Mouse (Mus musculus): Measurements from ENCODE around the gene Iglon5. TPM values are rescaled to one million over a fixed set of nuclear protein-coding genes. Genes with fewer than 3 reads are reported as not detected.

Gene Iglon5
- polyA plus RNA-seq, 1 experiment from 2014 or later: 8.8 TPM

- DNase-seq (no peak), ATAC-seq (ENCODE audit: low FRiP score, low TSS enrichment) (no peak)
- no peaks in the 10 kb centered on the region for H3K36me3 ChIP-seq (ENCODE audit: control insufficient read depth, insufficient read depth, low read length)
- H3K27me3 ChIP-seq (ENCODE audit: control insufficient read depth, insufficient read depth, low read length): no peaks in the 10 kb centered on the region
- H3K9me3 ChIP-seq (ENCODE audit: control insufficient read depth, low read length): no peaks in the 10 kb centered on the region
- 62% methylated on average over 4 of the region's 4 CpGs for WGBS
- H3K4me2 ChIP-seq (ENCODE audit: low read length): no peak overlapping the region
- no peak overlapping the region for H3K4me3 ChIP-seq (replicated peaks; ENCODE audit: low read depth, low read length)
- H3K4me1 ChIP-seq (ENCODE audit: control insufficient read depth, insufficient read depth, low read length): no peaks in the 10 kb centered on the region
- no peak overlapping the region for H3K27ac ChIP-seq (replicated peaks; ENCODE audit: low read depth, low read length)
- H3K9ac ChIP-seq (replicated peaks; ENCODE audit: low read length): no peak overlapping the region
Measured at GRCm38 (mm10) chr7:43511707-43512478, 22.0 kb upstream of the Iglon5 start.

- H3K9ac ChIP-seq (replicated peaks; ENCODE audit: low read length): no peak overlapping the region
- H3K27me3 ChIP-seq (ENCODE audit: control insufficient read depth, insufficient read depth, low read length): no peaks in the 10 kb centered on the region
- H3K4me1 ChIP-seq (ENCODE audit: control insufficient read depth, insufficient read depth, low read length): 0 out of 2 replicates have a peak, but pooled peaks cover 3% of the 10 kb centered on the region
- DNase-seq: peak; percentile 85
- H3K4me2 ChIP-seq (ENCODE audit: low read length): 0 out of 2 replicates have a peak overlapping the region, but pooled peaks have one; percentile 11
- H3K36me3 ChIP-seq (ENCODE audit: control insufficient read depth, insufficient read depth, low read length): no peaks in the 10 kb centered on the region
- H3K4me3 ChIP-seq (replicated peaks; ENCODE audit: low read depth, low read length): no peak overlapping the region
- H3K9me3 ChIP-seq (ENCODE audit: control insufficient read depth, low read length): no peaks in the 10 kb centered on the region
- ATAC-seq (ENCODE audit: low FRiP score, low TSS enrichment): peak; percentile 55; the same call in 1 of the 2 replicates
- WGBS: 11% methylated on average over 21 of the region's 21 CpGs
- H3K27ac ChIP-seq (replicated peaks; ENCODE audit: low read depth, low read length): no peak overlapping the region
Measured at GRCm38 (mm10) chr7:43495343-43496021, 5.6 kb upstream of the Iglon5 start.

- Histone ChIP-seq H3K27ac (replicated peaks; ENCODE audit: low read depth, low read length) (no peak overlapping the region), H3K4me2 (ENCODE audit: low read length) (peak overlapping the region; percentile 73; the same call in 1 of the 2 replicates), H3K36me3 (ENCODE audit: control insufficient read depth, insufficient read depth, low read length) (no peaks in the 10 kb centered on the region), H3K4me1 (ENCODE audit: control insufficient read depth, insufficient read depth, low read length) (peaks cover 20% of the 10 kb centered on the region), H3K4me3 (replicated peaks; ENCODE audit: low read depth, low read length) (peak overlapping the region; percentile 74), H3K9ac (replicated peaks; ENCODE audit: low read length) (no peak overlapping the region; the same call in 1 of the 2 replicates), H3K27me3 (ENCODE audit: control insufficient read depth, insufficient read depth, low read length) (no peaks in the 10 kb centered on the region), H3K9me3 (ENCODE audit: control insufficient read depth, low read length) (no peaks in the 10 kb centered on the region)
- DNase-seq: no peak
- WGBS: 71% methylated on average over 9 of the region's 9 CpGs
- ATAC-seq (ENCODE audit: low FRiP score, low TSS enrichment): no peak
Measured at GRCm38 (mm10) chr7:43490861-43491260, 986 bp upstream of the Iglon5 start.

- peaks cover 20% of the 10 kb centered on the region for H3K4me1 ChIP-seq (ENCODE audit: control insufficient read depth, insufficient read depth, low read length)
- peak; percentile 92 for DNase-seq
- peak overlapping the region; percentile 93 for H3K27ac ChIP-seq (replicated peaks; ENCODE audit: low read depth, low read length)
- H3K36me3 ChIP-seq (ENCODE audit: control insufficient read depth, insufficient read depth, low read length): no peaks in the 10 kb centered on the region
- peak overlapping the region; percentile 96 for H3K9ac ChIP-seq (replicated peaks; ENCODE audit: low read length)
- WGBS: 2% methylated on average over 11 of the region's 13 CpGs
- H3K9me3 ChIP-seq (ENCODE audit: control insufficient read depth, low read length): no peaks in the 10 kb centered on the region
- no peaks in the 10 kb centered on the region for H3K27me3 ChIP-seq (ENCODE audit: control insufficient read depth, insufficient read depth, low read length)
- peak; percentile 89 for ATAC-seq (ENCODE audit: low FRiP score, low TSS enrichment)
- peak overlapping the region; percentile 74 for H3K4me3 ChIP-seq (replicated peaks; ENCODE audit: low read depth, low read length)
- peak overlapping the region; percentile 73 for H3K4me2 ChIP-seq (ENCODE audit: low read length)
Measured at GRCm38 (mm10) chr7:43490182-43490584, 308 bp upstream of the Iglon5 start.

DNA sequence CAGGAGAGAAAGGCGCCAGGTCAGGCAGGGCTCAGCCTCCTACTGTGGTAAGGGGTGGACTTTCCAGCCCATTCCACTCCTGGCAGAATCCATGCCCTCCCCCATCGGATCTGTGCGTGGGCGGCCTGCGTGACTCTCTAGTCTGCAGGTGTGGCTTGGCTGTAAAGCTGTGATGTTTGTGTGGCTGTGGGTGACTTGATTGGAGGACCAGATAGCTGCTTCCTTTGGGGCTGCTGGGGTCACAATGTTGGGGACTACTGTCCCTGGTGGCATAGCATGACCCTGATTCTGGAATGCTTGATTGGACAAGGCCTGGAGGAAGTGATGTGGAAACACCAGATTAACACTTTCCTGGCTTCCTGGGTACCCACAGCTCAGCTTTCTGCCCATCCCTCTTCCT lies 1.2 kb downstream of the Iglon5 start:
- ATAC-seq (ENCODE audit: low FRiP score, low TSS enrichment) (no peak), DNase-seq (peak; percentile 14)
- 48% methylated on average over 5 of the region's 5 CpGs for WGBS

GRCm38 (mm10) chr7:43483236-43483635 lies 6.6 kb downstream of the Iglon5 start:
- Histone ChIP-seq H3K4me1 (ENCODE audit: control insufficient read depth, insufficient read depth, low read length) (peaks cover 6% of the 10 kb centered on the region), H3K9ac (replicated peaks; ENCODE audit: low read length) (no peak overlapping the region), H3K27me3 (ENCODE audit: control insufficient read depth, insufficient read depth, low read length) (no peaks in the 10 kb centered on the region; the same call in 1 of the 2 replicates), H3K4me3 (replicated peaks; ENCODE audit: low read depth, low read length) (no peak overlapping the region), H3K4me2 (ENCODE audit: low read length) (no peak overlapping the region), H3K27ac (replicated peaks; ENCODE audit: low read depth, low read length) (no peak overlapping the region), H3K36me3 (ENCODE audit: control insufficient read depth, insufficient read depth, low read length) (0 out of 2 replicates have a peak, but pooled peaks cover 5% of the 10 kb centered on the region), H3K9me3 (ENCODE audit: control insufficient read depth, low read length) (no peaks in the 10 kb centered on the region)
- no peak for ATAC-seq (ENCODE audit: low FRiP score, low TSS enrichment)
- WGBS: 21% methylated on average over 10 of the region's 10 CpGs
- no peak for DNase-seq

More for the DNA sequence above, 1.2 kb downstream of the Iglon5 start:
- peak overlapping the region; percentile 74 for H3K4me3 ChIP-seq (replicated peaks; ENCODE audit: low read depth, low read length)
- H3K4me2 ChIP-seq (ENCODE audit: low read length): peak overlapping the region; percentile 73
- H3K36me3 ChIP-seq (ENCODE audit: control insufficient read depth, insufficient read depth, low read length): no peaks in the 10 kb centered on the region
- H3K27ac ChIP-seq (replicated peaks; ENCODE audit: low read depth, low read length): peak overlapping the region; percentile 93
- H3K9me3 ChIP-seq (ENCODE audit: control insufficient read depth, low read length): no peaks in the 10 kb centered on the region
- H3K4me1 ChIP-seq (ENCODE audit: control insufficient read depth, insufficient read depth, low read length): peaks cover 20% of the 10 kb centered on the region
- peak overlapping the region; percentile 96 for H3K9ac ChIP-seq (replicated peaks; ENCODE audit: low read length)
- no peaks in the 10 kb centered on the region for H3K27me3 ChIP-seq (ENCODE audit: control insufficient read depth, insufficient read depth, low read length)

DNA sequence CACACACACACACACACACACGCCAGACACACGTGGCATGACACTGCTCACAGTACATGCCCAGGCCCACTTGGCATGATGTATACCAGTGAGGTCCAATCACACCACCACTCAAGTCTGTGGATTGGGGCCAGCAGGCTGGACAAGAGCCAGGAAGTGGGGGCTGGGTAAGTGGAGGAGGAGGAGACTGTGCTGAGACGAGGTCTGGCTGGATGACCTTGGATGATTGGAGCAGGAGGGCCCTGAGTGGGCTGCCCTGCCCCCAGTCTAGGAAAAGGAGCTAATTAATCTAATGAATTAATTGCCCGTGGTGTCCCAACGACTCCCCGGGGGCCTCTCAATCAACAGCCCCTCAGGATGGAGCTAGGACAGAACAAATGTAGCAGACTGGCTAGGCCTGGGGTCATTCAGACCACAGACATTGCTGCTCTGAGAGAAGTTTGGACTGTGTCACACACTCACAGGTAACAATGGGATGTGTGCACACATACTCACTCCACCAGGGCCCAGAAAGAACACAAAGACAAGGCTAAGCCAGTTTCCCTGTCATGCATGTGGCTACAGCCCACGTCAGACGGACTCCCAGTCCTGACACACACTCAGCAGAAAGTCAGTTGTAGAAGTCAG lies 7.7 kb downstream of the Iglon5 start:
- peaks cover 10% of the 10 kb centered on the region for H3K27me3 ChIP-seq (ENCODE audit: control insufficient read depth, insufficient read depth, low read length)
- H3K9ac ChIP-seq (replicated peaks; ENCODE audit: low read length): no peak overlapping the region
- ATAC-seq (ENCODE audit: low FRiP score, low TSS enrichment) (peak; percentile 46), DNase-seq (peak; percentile 57)
- WGBS: 67% methylated on average over 8 of the region's 8 CpGs
- no peak overlapping the region for H3K4me2 ChIP-seq (ENCODE audit: low read length)
- H3K9me3 ChIP-seq (ENCODE audit: control insufficient read depth, low read length): no peaks in the 10 kb centered on the region
- H3K27ac ChIP-seq (replicated peaks; ENCODE audit: low read depth, low read length): no peak overlapping the region
- peaks cover 3% of the 10 kb centered on the region; the same call in 1 of the 2 replicates for H3K4me1 ChIP-seq (ENCODE audit: control insufficient read depth, insufficient read depth, low read length)
- peaks cover 14% of the 10 kb centered on the region; the same call in 1 of the 2 replicates for H3K36me3 ChIP-seq (ENCODE audit: control insufficient read depth, insufficient read depth, low read length)
- H3K4me3 ChIP-seq (replicated peaks; ENCODE audit: low read depth, low read length): no peak overlapping the region

GRCm38 (mm10) chr7:43481191-43481590 lies 8.7 kb downstream of the Iglon5 start:
- ATAC-seq (ENCODE audit: low FRiP score, low TSS enrichment) (no peak), DNase-seq (no peak)
- Histone ChIP-seq H3K9ac (replicated peaks; ENCODE audit: low read length) (no peak overlapping the region), H3K27ac (replicated peaks; ENCODE audit: low read depth, low read length) (no peak overlapping the region), H3K9me3 (ENCODE audit: control insufficient read depth, low read length) (no peaks in the 10 kb centered on the region), H3K27me3 (ENCODE audit: control insufficient read depth, insufficient read depth, low read length) (peaks cover 11% of the 10 kb centered on the region), H3K4me2 (ENCODE audit: low read length) (no peak overlapping the region), H3K4me1 (ENCODE audit: control insufficient read depth, insufficient read depth, low read length) (peaks cover 3% of the 10 kb centered on the region; the same call in 1 of the 2 replicates), H3K36me3 (ENCODE audit: control insufficient read depth, insufficient read depth, low read length) (peaks cover 22% of the 10 kb centered on the region; the same call in 1 of the 2 replicates), H3K4me3 (replicated peaks; ENCODE audit: low read depth, low read length) (no peak overlapping the region)
- 72% methylated on average over 3 of the region's 3 CpGs for WGBS

Data from midbrain, embryonic 14.5 days (tissue).